Mouse (Mus musculus): ENCODE data around the gene Cacfd1. TPM values are rescaled to one million over a fixed set of nuclear protein-coding genes. Genes with fewer than 3 reads are reported as not detected.

The Cacfd1 gene
- polyA plus RNA-seq, 1 experiment from 2014 or later, result 103 TPM

GRCm38 (mm10) chr2:27024136-27024535, 14.4 kb downstream of the Cacfd1 start:
- Histone ChIP-seq H3K9ac (ENCODE audit: low read depth, low read length) (no peak overlapping the region; the same call in 1 of the 2 replicates), H3K4me2 (ENCODE audit: low read length) (no peak overlapping the region), H3K9me3 (ENCODE audit: control insufficient read depth, low read length) (no peaks in the 10 kb centered on the region), H3K36me3 (ENCODE audit: control insufficient read depth, insufficient read depth, low read length) (peaks cover 5% of the 10 kb centered on the region; the same call in 1 of the 2 replicates), H3K27me3 (replicated peaks; ENCODE audit: control insufficient read depth, insufficient read depth, low read length) (no peaks in the 10 kb centered on the region), H3K4me3 (ENCODE audit: low read length) (no peak overlapping the region), H3K4me1 (ENCODE audit: control insufficient read depth, insufficient read depth, low read depth, low read length) (peaks cover 11% of the 10 kb centered on the region), H3K27ac (ENCODE audit: low read depth, low read length) (no peak overlapping the region)
- 82% methylated on average over 14 of the region's 14 CpGs for WGBS
- ATAC-seq, result no peak

GRCm38 (mm10) chr2:27025545-27025944, 15.8 kb downstream of the Cacfd1 start:
- H3K9me3 ChIP-seq (ENCODE audit: control insufficient read depth, low read length), result no peaks in the 10 kb centered on the region
- no peaks in the 10 kb centered on the region for H3K27me3 ChIP-seq (replicated peaks; ENCODE audit: control insufficient read depth, insufficient read depth, low read length)
- H3K36me3 ChIP-seq (ENCODE audit: control insufficient read depth, insufficient read depth, low read length), result peaks cover 3% of the 10 kb centered on the region; the same call in 1 of the 2 replicates
- H3K4me1 ChIP-seq (ENCODE audit: control insufficient read depth, insufficient read depth, low read depth, low read length), result peaks cover 11% of the 10 kb centered on the region
- H3K4me3 ChIP-seq (ENCODE audit: low read length), result no peak overlapping the region
- 84% methylated on average over 3 of the region's 3 CpGs for WGBS
- no peak for ATAC-seq
- no peak overlapping the region for H3K9ac ChIP-seq (ENCODE audit: low read depth, low read length)
- no peak overlapping the region for H3K4me2 ChIP-seq (ENCODE audit: low read length)
- H3K27ac ChIP-seq (ENCODE audit: low read depth, low read length), result no peak overlapping the region

GRCm38 (mm10) chr2:27026332-27026731, 16.6 kb downstream of the Cacfd1 start:
- no peak for ATAC-seq

GRCm38 (mm10) chr2:27026857-27027617, 17.3 kb downstream of the Cacfd1 start:
- Histone ChIP-seq H3K27me3 (replicated peaks; ENCODE audit: control insufficient read depth, insufficient read depth, low read length) (no peaks in the 10 kb centered on the region), H3K4me1 (ENCODE audit: control insufficient read depth, insufficient read depth, low read depth, low read length) (peaks cover 11% of the 10 kb centered on the region), H3K4me3 (ENCODE audit: low read length) (peak overlapping the region; percentile 54), H3K4me2 (ENCODE audit: low read length) (peak overlapping the region; percentile 80), H3K27ac (ENCODE audit: low read depth, low read length) (peak overlapping the region; percentile 81), H3K36me3 (ENCODE audit: control insufficient read depth, insufficient read depth, low read length) (no peaks in the 10 kb centered on the region), H3K9ac (ENCODE audit: low read depth, low read length) (peak overlapping the region; percentile 72), H3K9me3 (ENCODE audit: control insufficient read depth, low read length) (no peaks in the 10 kb centered on the region)
- 58% methylated on average over 10 of the region's 10 CpGs for WGBS
- no peak for ATAC-seq

More at GRCm38 (mm10) chr2:27026332-27026731, 16.6 kb downstream of the Cacfd1 start:
- Histone ChIP-seq H3K36me3 (ENCODE audit: control insufficient read depth, insufficient read depth, low read length) (peaks cover 3% of the 10 kb centered on the region; the same call in 1 of the 2 replicates), H3K27me3 (replicated peaks; ENCODE audit: control insufficient read depth, insufficient read depth, low read length) (no peaks in the 10 kb centered on the region), H3K27ac (ENCODE audit: low read depth, low read length) (no peak overlapping the region), H3K9me3 (ENCODE audit: control insufficient read depth, low read length) (no peaks in the 10 kb centered on the region), H3K4me2 (ENCODE audit: low read length) (peak overlapping the region; percentile 80), H3K9ac (ENCODE audit: low read depth, low read length) (no peak overlapping the region), H3K4me3 (ENCODE audit: low read length) (no peak overlapping the region), H3K4me1 (ENCODE audit: control insufficient read depth, insufficient read depth, low read depth, low read length) (peaks cover 11% of the 10 kb centered on the region)
- 95% methylated on average over 3 of the region's 3 CpGs for WGBS

GRCm38 (mm10) chr2:27027618-27028436, 18.1 kb downstream of the Cacfd1 start, which contains the start of gene Slc2a6:
Gene Slc2a6, minus strand, starts transcription at chr2:27027998.
- H3K9ac ChIP-seq (ENCODE audit: low read depth, low read length), result peak within 1 kb of the TSS; percentile 72
- WGBS, result 2% methylated on average over 38 of the region's 38 CpGs
- H3K36me3 ChIP-seq (ENCODE audit: control insufficient read depth, insufficient read depth, low read length), result no peaks in the 10 kb centered on the region
- H3K27me3 ChIP-seq (replicated peaks; ENCODE audit: control insufficient read depth, insufficient read depth, low read length), result no peaks in the 10 kb centered on the region
- H3K9me3 ChIP-seq (ENCODE audit: control insufficient read depth, low read length), result no peaks in the 10 kb centered on the region
- H3K4me2 ChIP-seq (ENCODE audit: low read length), result peak within 1 kb of the TSS; percentile 80
- H3K27ac ChIP-seq (ENCODE audit: low read depth, low read length), result peak within 1 kb of the TSS; percentile 81
- H3K4me3 ChIP-seq (ENCODE audit: low read length), result peak within 1 kb of the TSS; percentile 54
- peak; percentile 99 for ATAC-seq
- peaks cover 11% of the 10 kb centered on the region for H3K4me1 ChIP-seq (ENCODE audit: control insufficient read depth, insufficient read depth, low read depth, low read length)

- Histone ChIP-seq H3K4me1 (ENCODE audit: control insufficient read depth, insufficient read depth, low read depth, low read length) (peaks cover 11% of the 10 kb centered on the region), H3K4me2 (ENCODE audit: low read length) (peak overlapping the region; percentile 80), H3K36me3 (ENCODE audit: control insufficient read depth, insufficient read depth, low read length) (no peaks in the 10 kb centered on the region), H3K27me3 (replicated peaks; ENCODE audit: control insufficient read depth, insufficient read depth, low read length) (no peaks in the 10 kb centered on the region), H3K9ac (ENCODE audit: low read depth, low read length) (peak overlapping the region; percentile 72), H3K9me3 (ENCODE audit: control insufficient read depth, low read length) (no peaks in the 10 kb centered on the region), H3K4me3 (ENCODE audit: low read length) (peak overlapping the region; percentile 54), H3K27ac (ENCODE audit: low read depth, low read length) (peak overlapping the region; percentile 67)
- ATAC-seq, result no peak
- 68% methylated on average over 4 of the region's 4 CpGs for WGBS
Observed at GRCm38 (mm10) chr2:27028437-27029015, 18.8 kb downstream of the Cacfd1 start.

- WGBS, result 73% methylated on average over 2 of the region's 2 CpGs
- no peak overlapping the region for H3K4me3 ChIP-seq (ENCODE audit: low read length)
- H3K9ac ChIP-seq (ENCODE audit: low read depth, low read length), result no peak overlapping the region
- H3K4me1 ChIP-seq (ENCODE audit: control insufficient read depth, insufficient read depth, low read depth, low read length), result peaks cover 4% of the 10 kb centered on the region
- H3K27me3 ChIP-seq (replicated peaks; ENCODE audit: control insufficient read depth, insufficient read depth, low read length), result no peaks in the 10 kb centered on the region
- no peaks in the 10 kb centered on the region for H3K36me3 ChIP-seq (ENCODE audit: control insufficient read depth, insufficient read depth, low read length)
- ATAC-seq, result no peak
- H3K27ac ChIP-seq (ENCODE audit: low read depth, low read length), result no peak overlapping the region
- no peak overlapping the region for H3K4me2 ChIP-seq (ENCODE audit: low read length)
- H3K9me3 ChIP-seq (ENCODE audit: control insufficient read depth, low read length), result no peaks in the 10 kb centered on the region
Observed at GRCm38 (mm10) chr2:27032361-27032760, 22.6 kb downstream of the Cacfd1 start.

GRCm38 (mm10) chr2:27036003-27036402, 26.3 kb downstream of the Cacfd1 start:
- no peaks in the 10 kb centered on the region for H3K9me3 ChIP-seq (ENCODE audit: control insufficient read depth, low read length)
- ATAC-seq, result no peak
- H3K9ac ChIP-seq (ENCODE audit: low read depth, low read length), result no peak overlapping the region
- H3K4me2 ChIP-seq (ENCODE audit: low read length), result no peak overlapping the region
- no peak overlapping the region for H3K4me3 ChIP-seq (ENCODE audit: low read length)
- WGBS, result 70% methylated on average over 3 of the region's 3 CpGs
- H3K27ac ChIP-seq (ENCODE audit: low read depth, low read length), result no peak overlapping the region
- H3K36me3 ChIP-seq (ENCODE audit: control insufficient read depth, insufficient read depth, low read length), result no peaks in the 10 kb centered on the region
- no peaks in the 10 kb centered on the region for H3K4me1 ChIP-seq (ENCODE audit: control insufficient read depth, insufficient read depth, low read depth, low read length)
- no peaks in the 10 kb centered on the region for H3K27me3 ChIP-seq (replicated peaks; ENCODE audit: control insufficient read depth, insufficient read depth, low read length)

GRCm38 (mm10) chr2:27037008-27037407, 27.3 kb downstream of the Cacfd1 start:
- ATAC-seq, result 0 out of 2 replicates have a peak, but pooled peaks have one; percentile 30
- WGBS, result 63% methylated on average over 4 of the region's 4 CpGs
- no peaks in the 10 kb centered on the region for H3K36me3 ChIP-seq (ENCODE audit: control insufficient read depth, insufficient read depth, low read length)
- no peaks in the 10 kb centered on the region for H3K27me3 ChIP-seq (replicated peaks; ENCODE audit: control insufficient read depth, insufficient read depth, low read length)
- H3K9me3 ChIP-seq (ENCODE audit: control insufficient read depth, low read length), result no peaks in the 10 kb centered on the region
- no peaks in the 10 kb centered on the region for H3K4me1 ChIP-seq (ENCODE audit: control insufficient read depth, insufficient read depth, low read depth, low read length)
- no peak overlapping the region for H3K9ac ChIP-seq (ENCODE audit: low read depth, low read length)
- H3K4me2 ChIP-seq (ENCODE audit: low read length), result no peak overlapping the region
- no peak overlapping the region for H3K27ac ChIP-seq (ENCODE audit: low read depth, low read length)
- no peak overlapping the region for H3K4me3 ChIP-seq (ENCODE audit: low read length)

All from hindbrain, embryonic 16.5 days (tissue).